Mouse (Mus musculus): ENCODE data around the gene Ccnjl. TPM values are rescaled to one million over a fixed set of nuclear protein-coding genes. Genes with fewer than 3 reads are reported as not detected.

Gene Ccnjl
- polyA plus RNA-seq, 1 experiment from 2014 or later: 5.4 TPM

GRCm38 (mm10) chr11:43556538-43556937 lies 28.0 kb downstream of the Ccnjl start:
- Histone ChIP-seq H3K36me3 (peaks cover 16% of the 10 kb centered on the region), H3K4me1 (peaks cover 12% of the 10 kb centered on the region), H3K27me3 (replicated peaks) (no peaks in the 10 kb centered on the region), H3K4me3 (no peak overlapping the region), H3K9ac (no peak overlapping the region), H3K9me3 (replicated peaks) (no peaks in the 10 kb centered on the region), H3K27ac (no peak overlapping the region), H3K4me2 (no peak overlapping the region)
- no peak for ATAC-seq
- 73% methylated on average over 11 of the region's 11 CpGs for WGBS (ENCODE audit: insufficient replicate concordance)

- no peak overlapping the region for H3K27ac ChIP-seq
- 45% methylated on average over 6 of the region's 6 CpGs for WGBS (ENCODE audit: insufficient replicate concordance)
Measured at GRCm38 (mm10) chr11:43559515-43560292, 31.1 kb downstream of the Ccnjl start.

GRCm38 (mm10) chr11:43563654-43564244 lies 35.2 kb downstream of the Ccnjl start:
- 64% methylated on average over 10 of the region's 10 CpGs for WGBS (ENCODE audit: insufficient replicate concordance)
- Histone ChIP-seq H3K27me3 (replicated peaks) (no peaks in the 10 kb centered on the region), H3K4me2 (no peak overlapping the region), H3K4me3 (no peak overlapping the region), H3K27ac (peak overlapping the region; percentile 13; the same call in 1 of the 2 replicates), H3K36me3 (0 out of 2 replicates have a peak, but pooled peaks cover 3% of the 10 kb centered on the region), H3K4me1 (peaks cover 11% of the 10 kb centered on the region; the same call in 1 of the 2 replicates), H3K9ac (no peak overlapping the region), H3K9me3 (replicated peaks) (no peaks in the 10 kb centered on the region)
- no peak for ATAC-seq

More at GRCm38 (mm10) chr11:43559515-43560292, 31.1 kb downstream of the Ccnjl start:
- ATAC-seq: no peak
- Histone ChIP-seq H3K4me1 (peaks cover 11% of the 10 kb centered on the region; the same call in 1 of the 2 replicates), H3K36me3 (peaks cover 16% of the 10 kb centered on the region), H3K4me3 (no peak overlapping the region), H3K27me3 (replicated peaks) (no peaks in the 10 kb centered on the region), H3K9me3 (replicated peaks) (no peaks in the 10 kb centered on the region), H3K9ac (no peak overlapping the region), H3K4me2 (no peak overlapping the region)

GRCm38 (mm10) chr11:43565414-43565813 lies 36.8 kb downstream of the Ccnjl start:
- no peak overlapping the region for H3K4me3 ChIP-seq
- no peaks in the 10 kb centered on the region for H3K27me3 ChIP-seq (replicated peaks)
- H3K36me3 ChIP-seq: no peaks in the 10 kb centered on the region
- H3K9me3 ChIP-seq (replicated peaks): no peaks in the 10 kb centered on the region
- H3K4me2 ChIP-seq: no peak overlapping the region
- H3K9ac ChIP-seq: no peak overlapping the region
- H3K4me1 ChIP-seq: peaks cover 9% of the 10 kb centered on the region; the same call in 1 of the 2 replicates
- H3K27ac ChIP-seq: no peak overlapping the region
- no peak for ATAC-seq
- WGBS (ENCODE audit: insufficient replicate concordance): 56% methylated on average over 2 of the region's 2 CpGs

- ATAC-seq: no peak
- 45% methylated on average over 8 of the region's 8 CpGs for WGBS (ENCODE audit: insufficient replicate concordance)
- no peak overlapping the region for H3K27ac ChIP-seq
- H3K9ac ChIP-seq: no peak overlapping the region
- no peaks in the 10 kb centered on the region for H3K27me3 ChIP-seq (replicated peaks)
- no peaks in the 10 kb centered on the region for H3K9me3 ChIP-seq (replicated peaks)
- no peak overlapping the region for H3K4me2 ChIP-seq
- peaks cover 13% of the 10 kb centered on the region; the same call in 1 of the 2 replicates for H3K4me1 ChIP-seq
- H3K4me3 ChIP-seq: no peak overlapping the region
- no peaks in the 10 kb centered on the region for H3K36me3 ChIP-seq
Measured at GRCm38 (mm10) chr11:43565852-43566251, 37.3 kb downstream of the Ccnjl start.

- no peak overlapping the region; the same call in 1 of the 2 replicates for H3K27ac ChIP-seq
- no peak for ATAC-seq
- 60% methylated on average over 5 of the region's 5 CpGs for WGBS (ENCODE audit: insufficient replicate concordance)
- no peak overlapping the region for H3K9ac ChIP-seq
- H3K9me3 ChIP-seq (replicated peaks): no peaks in the 10 kb centered on the region
- H3K4me2 ChIP-seq: no peak overlapping the region
- no peaks in the 10 kb centered on the region for H3K27me3 ChIP-seq (replicated peaks)
- no peak overlapping the region for H3K4me3 ChIP-seq
- H3K36me3 ChIP-seq: no peaks in the 10 kb centered on the region
- H3K4me1 ChIP-seq: peaks cover 13% of the 10 kb centered on the region; the same call in 1 of the 2 replicates
Measured at GRCm38 (mm10) chr11:43566696-43567095, 38.1 kb downstream of the Ccnjl start.

- H3K4me1 ChIP-seq: peaks cover 12% of the 10 kb centered on the region; the same call in 1 of the 2 replicates
- no peak overlapping the region for H3K4me2 ChIP-seq
- no peak for ATAC-seq
Measured at GRCm38 (mm10) chr11:43568263-43568662, 39.7 kb downstream of the Ccnjl start.

GRCm38 (mm10) chr11:43569188-43569587 lies 40.6 kb downstream of the Ccnjl start:
- Histone ChIP-seq H3K4me2 (no peak overlapping the region), H3K9me3 (replicated peaks) (no peaks in the 10 kb centered on the region), H3K36me3 (no peaks in the 10 kb centered on the region), H3K4me3 (no peak overlapping the region), H3K27ac (peak overlapping the region; percentile 16; the same call in 1 of the 2 replicates), H3K27me3 (replicated peaks) (no peaks in the 10 kb centered on the region), H3K9ac (no peak overlapping the region), H3K4me1 (peaks cover 10% of the 10 kb centered on the region; the same call in 1 of the 2 replicates)
- ATAC-seq: no peak
- 43% methylated on average over 5 of the region's 5 CpGs for WGBS (ENCODE audit: insufficient replicate concordance)

More at GRCm38 (mm10) chr11:43568263-43568662, 39.7 kb downstream of the Ccnjl start:
- H3K36me3 ChIP-seq: no peaks in the 10 kb centered on the region
- no peak overlapping the region for H3K27ac ChIP-seq
- H3K9ac ChIP-seq: no peak overlapping the region
- WGBS (ENCODE audit: insufficient replicate concordance): 20% methylated on average over 5 of the region's 5 CpGs
- no peak overlapping the region for H3K4me3 ChIP-seq
- H3K27me3 ChIP-seq (replicated peaks): no peaks in the 10 kb centered on the region
- no peaks in the 10 kb centered on the region for H3K9me3 ChIP-seq (replicated peaks)

GRCm38 (mm10) chr11:43569595-43569994 lies 41.0 kb downstream of the Ccnjl start:
- no peaks in the 10 kb centered on the region for H3K27me3 ChIP-seq (replicated peaks)
- H3K27ac ChIP-seq: peak overlapping the region; percentile 16; the same call in 1 of the 2 replicates
- H3K36me3 ChIP-seq: no peaks in the 10 kb centered on the region
- no peak overlapping the region for H3K9ac ChIP-seq
- H3K4me2 ChIP-seq: no peak overlapping the region
- WGBS (ENCODE audit: insufficient replicate concordance): 35% methylated on average over 11 of the region's 11 CpGs
- H3K4me3 ChIP-seq: no peak overlapping the region
- peak; percentile 66 for ATAC-seq
- peaks cover 10% of the 10 kb centered on the region; the same call in 1 of the 2 replicates for H3K4me1 ChIP-seq
- H3K9me3 ChIP-seq (replicated peaks): no peaks in the 10 kb centered on the region

- WGBS (ENCODE audit: insufficient replicate concordance): 14% methylated on average over 3 of the region's 3 CpGs
- Histone ChIP-seq H3K4me1 (peaks cover 25% of the 10 kb centered on the region), H3K9ac (no peak overlapping the region), H3K4me3 (no peak overlapping the region), H3K27ac (0 out of 2 replicates have a peak overlapping the region, but pooled peaks have one; percentile 41), H3K9me3 (replicated peaks) (no peaks in the 10 kb centered on the region), H3K4me2 (peak overlapping the region; percentile 23; the same call in 1 of the 2 replicates), H3K36me3 (no peaks in the 10 kb centered on the region), H3K27me3 (replicated peaks) (no peaks in the 10 kb centered on the region)
- ATAC-seq: no peak
Measured at GRCm38 (mm10) chr11:43575061-43575375, 46.4 kb downstream of the Ccnjl start.

- H3K36me3 ChIP-seq: no peaks in the 10 kb centered on the region
- H3K9ac ChIP-seq: no peak overlapping the region
- WGBS (ENCODE audit: insufficient replicate concordance): 12% methylated on average over 9 of the region's 9 CpGs
- peak; percentile 51 for ATAC-seq
- H3K4me3 ChIP-seq: no peak overlapping the region
- H3K27ac ChIP-seq: peak overlapping the region; percentile 41; the same call in 1 of the 2 replicates
- no peaks in the 10 kb centered on the region for H3K9me3 ChIP-seq (replicated peaks)
- H3K4me2 ChIP-seq: peak overlapping the region; percentile 23; the same call in 1 of the 2 replicates
- H3K4me1 ChIP-seq: peaks cover 20% of the 10 kb centered on the region
- no peaks in the 10 kb centered on the region for H3K27me3 ChIP-seq (replicated peaks)
Measured at GRCm38 (mm10) chr11:43575376-43576151, 47.0 kb downstream of the Ccnjl start.
